Mouse (Mus musculus) heart, postnatal 0 days (tissue): Measurements from ENCODE around the gene Ipo4.

Experiments
- CTCF ChIP-seq: IDR thresholded peaks from 2 replicates; pipeline ENCODE4 v1.5.1; 2016; ENCODE audit warnings: antibody characterized with exemption, control low read depth, low read depth
- EP300 ChIP-seq: IDR thresholded peaks from 2 replicates; pipeline ENCODE4 v1.6.1; 2016; ENCODE audit warnings: antibody characterized with exemption, low read depth

DNA sequence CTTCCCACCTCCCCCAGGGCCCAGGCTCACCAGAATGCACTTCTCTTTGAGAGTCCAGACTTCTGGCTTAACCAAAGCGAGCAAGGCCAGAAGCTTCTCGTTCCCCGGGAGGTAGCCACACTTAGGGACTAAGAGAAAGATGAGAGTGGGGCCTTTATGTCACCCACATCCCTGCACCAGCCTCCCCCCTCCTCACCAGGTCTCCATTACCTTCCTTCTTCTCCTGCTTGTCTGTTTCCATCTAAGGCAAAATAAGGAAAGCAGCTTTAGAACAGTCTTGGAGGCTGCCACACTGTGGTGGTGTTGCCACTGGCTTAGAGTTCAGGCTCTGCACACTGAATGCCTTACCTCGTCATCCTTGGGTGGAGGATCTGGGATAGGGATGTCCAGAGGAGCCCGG lies 46.5 kb downstream of the Ipo4 start:
- TF ChIP-seq CTCF (no peak), EP300 (no peak)
